Mouse (Mus musculus): ENCODE measurements around the gene Amn1.

Amn1 gene

GRCm38 (mm10) chr6:149107615-149108014 lies 80.9 kb downstream of the Amn1 start:
- no peak for DNase-seq (ENCODE audit: low read depth, low spot score)

All from retina, adult 2 months (tissue).